Mouse (Mus musculus) bone marrow, adult 2 months (tissue): Measurements from ENCODE around the gene Fxr1. TPM values are rescaled to one million over a fixed set of nuclear protein-coding genes. Genes with fewer than 3 reads are reported as not detected.

ENCODE experiments used
- H3K27ac ChIP-seq: fragments of 200-500 bp; 2 replicates; pipeline ENCODE4 v1.5.1; 2012; ENCODE audit warnings: low read depth, mild to moderate bottlenecking, control low read depth, inconsistent platforms, low read length; ENCODE audit not compliant: control insufficient read depth, poor library complexity, insufficient read depth
- H3K4me1 ChIP-seq: fragments of 200-500 bp; 2 replicates; pipeline ENCODE4 v1.6.1; 2011; ENCODE audit warnings: low read length; ENCODE audit not compliant: control insufficient read depth, insufficient read depth
- H3K4me3 ChIP-seq: fragments of 200-500 bp; replicated peaks from 2 replicates; pipeline ENCODE3; 2011; ENCODE audit warnings: mild to moderate bottlenecking, low read depth, low read length, control low read depth; ENCODE audit not compliant: control insufficient read depth
- CTCF ChIP-seq: fragments of 200-500 bp; IDR thresholded peaks from 2 replicates; pipeline ENCODE4 v1.5.1; 2011; ENCODE audit warnings: low read length, control low read depth; ENCODE audit not compliant: control insufficient read depth, insufficient read depth
- POLR2A ChIP-seq: fragments of 200-500 bp; IDR thresholded peaks from 2 replicates; pipeline ENCODE4 v1.6.1; 2011; ENCODE audit warnings: low read depth, mild to moderate bottlenecking, control low read depth, low read length, borderline replicate concordance; ENCODE audit not compliant: control insufficient read depth
- WGBS: fragments of 180-500 bp; shearing (Covaris S2); methylation state at CpG from one replicate; pipeline ENCODE4 v1.1.7; 2018; 5-methylcytosine and 5-hydroxymethylcytosine counted together
- polyA plus RNA-seq: library from polyadenylated mRNA; stranded (reverse); fragments of >200 nt; gene quantifications from 2 replicates; pipeline ENCODE4 v1.2.4, GENCODE M21; 2011; ENCODE audit warnings: low replicate concordance; ENCODE audit not compliant: missing spikeins, insufficient read depth, insufficient read length

Fxr1 gene
- polyA plus RNA-seq, 1 experiment: 65.6 TPM

- TF ChIP-seq POLR2A (no peak), CTCF (no peak)
- WGBS: 69% methylated on average over 3 of the region's 3 CpGs
These were observed 15.9 kb upstream of the Fxr1 start for GRCm38 (mm10) chr3:34003860-34004259.

DNA sequence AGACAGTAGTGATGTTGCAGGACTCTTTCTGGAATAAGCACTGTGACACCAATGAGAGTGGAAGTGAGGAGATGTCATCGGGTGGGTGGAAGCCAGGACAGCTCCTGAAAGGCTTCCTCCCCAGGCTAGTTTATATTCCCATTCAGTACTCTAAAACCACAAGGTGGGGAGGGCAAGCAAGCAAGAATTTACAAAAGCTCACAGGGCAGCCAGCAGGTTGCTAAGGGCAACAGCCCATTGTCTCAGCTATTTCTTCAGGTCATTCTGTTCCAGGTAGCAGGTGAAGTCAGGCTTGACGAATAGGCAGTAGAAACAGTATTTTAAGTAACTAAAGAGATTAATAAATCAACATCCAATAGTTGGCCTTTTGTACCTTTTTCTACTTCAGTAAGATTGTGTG, 13.4 kb upstream of the Fxr1 start:
- no peak overlapping the region for H3K4me3 ChIP-seq
- WGBS: 67% methylated on average over 2 of the region's 2 CpGs
- no peak overlapping the region for H3K27ac ChIP-seq
- TF ChIP-seq POLR2A (no peak), CTCF (no peak)
- no peaks in the 10 kb centered on the region for H3K4me1 ChIP-seq

More at GRCm38 (mm10) chr3:34003860-34004259, 15.9 kb upstream of the Fxr1 start:
- H3K27ac ChIP-seq: no peak overlapping the region
- no peaks in the 10 kb centered on the region for H3K4me1 ChIP-seq
- no peak overlapping the region for H3K4me3 ChIP-seq

GRCm38 (mm10) chr3:34006824-34007223, 12.9 kb upstream of the Fxr1 start:
- Histone ChIP-seq H3K27ac (no peak overlapping the region), H3K4me3 (no peak overlapping the region), H3K4me1 (no peaks in the 10 kb centered on the region)
- 81% methylated on average over 3 of the region's 3 CpGs for WGBS
- TF ChIP-seq POLR2A: no peak

DNA sequence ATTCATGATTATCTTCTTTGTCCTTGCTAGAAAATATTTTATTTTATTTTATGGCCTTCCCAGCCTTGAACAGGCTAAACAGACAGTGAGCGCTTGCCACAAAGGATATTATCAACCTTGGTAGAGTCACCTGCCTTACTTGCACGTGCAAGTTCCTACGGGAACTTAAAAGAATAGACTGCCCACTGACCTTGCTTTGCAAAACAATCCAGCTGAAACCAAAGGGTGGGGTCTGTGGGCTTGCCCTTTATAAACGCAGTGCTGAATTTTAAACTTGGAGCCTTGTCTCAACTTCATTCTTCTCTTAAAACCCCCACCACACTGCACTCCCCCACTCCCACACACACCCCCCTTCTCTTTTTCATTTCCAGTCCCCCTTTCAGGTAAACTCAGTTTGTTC, 12.1 kb upstream of the Fxr1 start:
- H3K27ac ChIP-seq: no peak overlapping the region
- TF ChIP-seq CTCF (no peak), POLR2A (no peak)
- 79% methylated on average over 4 of the region's 4 CpGs for WGBS
- no peaks in the 10 kb centered on the region for H3K4me1 ChIP-seq
- no peak overlapping the region for H3K4me3 ChIP-seq

- Histone ChIP-seq H3K4me3 (no peak overlapping the region), H3K4me1 (no peaks in the 10 kb centered on the region), H3K27ac (no peak overlapping the region)
- WGBS: 79% methylated on average over 6 of the region's 6 CpGs
- TF ChIP-seq POLR2A (no peak), CTCF (no peak)
These were observed 11.6 kb upstream of the Fxr1 start for GRCm38 (mm10) chr3:34008191-34008590.

GRCm38 (mm10) chr3:34020382-34021258, 877 bp downstream of the Fxr1 start:
- WGBS: under 1% methylated on average over 69 of the region's 70 CpGs
- Histone ChIP-seq H3K4me1 (no peaks in the 10 kb centered on the region), H3K27ac (peak overlapping the region; percentile 88; the same call in 1 of the 2 replicates), H3K4me3 (peak overlapping the region; percentile 83)
- TF ChIP-seq POLR2A (no peak), CTCF (no peak)

GRCm38 (mm10) chr3:34021259-34021828, 1.6 kb downstream of the Fxr1 start:
- no peak overlapping the region for H3K4me3 ChIP-seq

DNA sequence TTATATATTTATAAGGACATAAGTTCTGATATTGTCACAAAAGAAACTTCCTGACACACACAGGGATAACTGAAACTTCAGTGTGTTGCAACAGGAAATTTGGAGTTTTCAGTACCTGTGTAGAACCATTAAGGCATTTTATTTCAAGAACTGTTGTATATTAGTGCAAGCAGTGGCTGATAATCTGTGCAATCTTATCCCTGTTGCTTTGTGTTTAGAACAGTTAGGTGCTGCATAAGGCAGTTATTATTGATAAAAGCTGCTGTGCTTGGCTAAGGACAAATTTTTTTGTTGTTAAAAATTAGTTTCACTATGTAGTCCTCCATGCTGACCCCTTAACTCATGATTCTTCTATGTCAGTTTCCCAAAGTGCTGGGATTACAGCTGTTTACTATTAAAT, 9.2 kb downstream of the Fxr1 start:
- Histone ChIP-seq H3K27ac (no peak overlapping the region), H3K4me1 (peaks cover 2% of the 10 kb centered on the region; the same call in 1 of the 2 replicates), H3K4me3 (no peak overlapping the region)
- TF ChIP-seq POLR2A: no peak
- TF ChIP-seq CTCF: no peak

More at GRCm38 (mm10) chr3:34021259-34021828, 1.6 kb downstream of the Fxr1 start:
- TF ChIP-seq POLR2A (no peak), CTCF (no peak)
- Histone ChIP-seq H3K4me1 (no peaks in the 10 kb centered on the region), H3K27ac (no peak overlapping the region)
- WGBS: 43% methylated on average over 4 of the region's 4 CpGs
